Mouse (Mus musculus) brain, embryonic 18.5 days (tissue): ENCODE measurements around the gene Ncor1.
"Not testable (repeated sequence)": the region's sequence is repeated elsewhere in the genome, so short reads cannot be mapped to it uniquely, and the experiment has no call there.

Source experiments
- DNase-seq: peaks from one replicate; pipeline ENCODE4 v3.0.0-alpha.2; 2012; ENCODE audit warnings: low read depth, low spot score

Gene Ncor1

DNA sequence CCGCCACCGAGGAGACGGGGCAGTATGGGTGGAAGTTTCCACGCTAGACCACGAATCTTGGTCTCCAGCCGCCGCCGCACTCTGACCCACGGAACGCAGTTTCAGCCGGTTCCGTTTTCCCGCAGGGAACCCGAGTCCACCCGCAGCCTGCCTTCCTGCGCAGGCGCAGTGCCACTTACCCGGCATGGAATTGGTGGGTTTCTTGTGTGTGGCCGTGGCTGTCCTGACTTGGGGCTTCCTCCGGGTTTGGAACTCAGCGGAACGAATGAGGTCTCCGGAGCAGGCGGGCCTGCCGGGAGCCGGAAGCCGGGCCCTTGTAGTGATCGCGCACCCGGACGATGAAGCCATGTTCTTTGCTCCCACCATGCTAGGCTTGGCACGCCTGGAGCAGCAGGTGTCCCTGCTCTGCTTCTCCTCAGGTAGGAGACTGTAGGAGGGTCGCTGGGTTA lies at the start of gene Ncor1, which contains the start of gene Pigl:
Gene Ncor1, minus strand, starts transcription at position 266 of the 449 bp plus-strand sequence.
Gene Pigl, plus strand, starts transcription at position 185 of the 449 bp plus-strand sequence.
- DNase-seq, result peak; percentile 66

DNA sequence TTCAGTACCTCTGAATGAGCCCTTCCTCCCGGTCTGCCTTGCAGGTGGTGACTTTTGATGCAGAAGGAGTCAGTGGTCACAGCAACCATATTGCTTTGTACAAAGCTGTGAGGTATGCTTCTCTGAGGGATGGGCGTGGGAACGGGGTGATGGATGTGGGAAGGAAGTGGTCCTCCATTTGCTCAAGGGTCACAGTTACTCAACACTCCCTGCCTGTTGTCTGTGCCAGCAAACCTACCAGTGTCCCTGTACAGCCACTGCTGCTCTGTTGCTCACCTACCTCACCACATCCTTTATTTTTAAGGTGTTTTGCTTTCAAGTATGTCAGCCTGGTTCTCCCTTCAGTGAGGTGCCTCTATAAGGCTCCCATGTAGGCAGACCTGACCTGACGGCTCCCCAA lies 49.3 kb upstream of the Ncor1 start:
- DNase-seq, result no peak

DNA sequence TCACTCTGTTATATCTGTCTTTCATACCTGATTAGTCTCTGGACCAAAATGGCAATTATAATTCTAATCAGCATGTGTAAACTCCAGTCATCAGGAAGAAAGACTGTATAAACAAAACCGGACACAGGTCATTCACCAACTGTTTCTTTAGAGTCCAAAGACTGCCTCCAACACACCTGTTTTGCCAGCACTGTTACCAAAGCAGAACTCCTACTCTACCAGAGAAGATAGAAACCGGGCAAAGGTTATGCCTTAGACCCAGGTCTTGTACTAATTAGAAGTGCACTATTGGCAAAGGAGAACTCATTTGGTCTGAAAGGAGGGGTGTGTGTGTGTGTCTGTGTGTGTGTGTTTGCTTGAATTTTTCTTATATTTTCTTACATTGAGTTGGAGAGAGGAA lies 42.2 kb upstream of the Ncor1 start:
- DNase-seq, result no peak

DNA sequence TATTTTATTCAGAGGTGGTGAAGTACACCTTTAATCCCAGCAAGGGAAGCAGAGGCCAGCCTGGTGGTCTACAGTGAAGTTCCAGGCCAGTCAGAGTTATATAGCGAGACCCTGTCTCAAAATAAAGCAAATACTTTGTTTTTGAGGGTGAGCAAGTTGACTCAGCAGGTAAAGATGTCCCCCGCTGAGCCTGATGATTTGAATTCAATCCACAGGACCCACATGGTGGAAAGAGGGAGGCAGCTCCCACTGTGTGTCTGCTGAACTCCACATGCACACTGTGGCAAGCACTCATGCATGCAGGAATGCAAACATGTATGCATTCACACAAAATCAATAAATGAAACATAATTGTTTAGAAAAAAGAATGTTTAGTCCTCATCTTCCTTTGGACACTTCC lies 40.5 kb upstream of the Ncor1 start:
- no peak for DNase-seq

DNA sequence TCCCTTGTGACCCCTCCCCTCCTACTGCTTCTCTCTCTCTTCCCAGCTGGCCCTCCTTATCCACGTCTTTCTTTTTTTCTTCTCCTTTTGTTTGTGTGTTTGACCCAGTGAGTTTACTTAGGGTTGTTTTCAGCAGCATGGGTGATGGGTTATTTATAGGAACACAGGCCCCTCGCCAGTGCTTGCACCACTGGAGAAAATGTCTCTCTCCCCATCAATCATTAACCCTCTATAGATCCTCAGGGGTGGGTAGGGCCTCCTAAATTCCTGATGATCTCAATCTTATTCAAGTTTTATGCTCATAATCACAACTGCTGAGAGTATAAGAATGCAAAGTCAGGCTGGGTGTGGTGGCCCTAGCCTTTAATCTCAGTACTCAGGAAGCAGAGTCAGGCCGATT lies 38.8 kb upstream of the Ncor1 start:
- no peak for DNase-seq

DNA sequence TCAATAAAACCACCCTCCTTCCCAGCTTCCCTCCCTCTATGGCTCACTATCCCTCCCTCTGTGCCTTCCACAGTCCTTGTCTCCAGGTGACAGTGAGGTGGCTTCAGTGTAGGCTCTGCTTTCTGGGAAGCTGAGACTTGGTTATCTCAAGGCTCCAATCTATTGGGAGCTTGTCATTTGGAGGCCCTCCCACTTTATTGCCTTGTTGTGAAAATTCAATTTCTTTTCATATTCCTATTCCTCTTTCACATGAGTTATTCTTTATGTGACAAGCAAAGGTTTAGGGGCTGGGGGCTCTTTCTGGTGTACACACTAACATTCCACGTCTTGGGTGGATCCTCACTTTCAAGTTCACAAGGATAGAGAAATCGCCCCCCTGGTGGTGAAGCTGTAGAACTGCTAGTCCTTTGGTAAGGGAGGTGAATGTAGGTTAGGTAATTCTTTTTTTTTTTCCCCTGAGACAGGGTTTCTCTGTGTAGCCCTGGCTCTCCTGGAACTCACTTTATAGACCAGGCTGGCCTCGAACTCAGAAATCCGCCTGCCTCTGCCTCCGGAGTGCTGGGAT lies 37.9 kb upstream of the Ncor1 start:
- no peak for DNase-seq

DNA sequence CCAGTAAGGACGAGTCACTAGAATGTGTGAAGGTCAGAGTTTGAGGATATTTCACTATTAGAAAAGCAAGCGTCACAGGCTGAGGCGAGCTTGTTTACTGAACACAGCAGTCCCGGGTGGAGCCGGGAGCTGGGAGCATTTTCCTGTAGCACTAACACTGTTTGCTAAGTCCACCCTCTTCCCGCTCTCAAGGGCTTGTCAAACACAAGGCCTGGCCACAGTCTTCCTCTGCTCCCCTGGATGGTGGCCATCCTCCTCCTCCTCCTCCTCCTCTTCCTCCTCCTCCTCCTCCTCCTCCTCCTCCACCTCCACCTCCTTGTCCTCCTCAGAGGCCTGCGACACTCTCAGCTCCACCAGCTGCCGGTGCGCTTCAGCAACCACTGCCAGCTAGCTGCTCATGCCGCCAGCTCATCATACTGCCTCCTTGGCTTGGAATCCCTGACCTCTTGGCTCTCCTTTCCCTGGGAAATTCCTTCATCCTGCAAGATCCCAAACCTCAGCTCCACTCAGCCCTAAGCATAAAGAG lies 37.0 kb upstream of the Ncor1 start:
- DNase-seq, result no peak

DNA sequence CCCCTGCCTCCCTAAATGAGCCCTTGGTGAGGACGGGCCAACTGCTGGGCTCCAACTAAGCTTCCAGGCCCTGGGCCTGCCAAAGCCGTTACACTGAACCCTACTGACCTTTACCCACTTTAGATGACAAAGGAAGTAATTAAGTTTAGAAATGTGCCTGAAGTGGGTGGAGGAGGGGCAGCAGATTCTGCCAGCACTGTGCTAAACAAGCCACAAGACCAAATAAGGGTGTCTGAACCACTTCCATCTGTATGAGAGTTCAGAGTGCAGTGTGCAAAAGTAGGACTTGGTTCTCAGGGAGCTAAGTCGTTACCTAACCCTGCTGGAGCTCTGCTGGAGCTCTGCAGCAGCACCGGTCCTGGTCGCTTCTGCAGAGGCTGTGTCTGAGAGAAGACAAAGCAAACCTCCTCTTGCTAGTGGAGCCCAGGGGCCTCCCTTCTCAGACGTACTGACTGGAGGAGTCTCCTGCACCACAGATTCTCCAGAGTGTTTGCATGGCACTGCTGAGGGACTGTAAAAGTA lies 36.5 kb upstream of the Ncor1 start:
- no peak for DNase-seq

DNA sequence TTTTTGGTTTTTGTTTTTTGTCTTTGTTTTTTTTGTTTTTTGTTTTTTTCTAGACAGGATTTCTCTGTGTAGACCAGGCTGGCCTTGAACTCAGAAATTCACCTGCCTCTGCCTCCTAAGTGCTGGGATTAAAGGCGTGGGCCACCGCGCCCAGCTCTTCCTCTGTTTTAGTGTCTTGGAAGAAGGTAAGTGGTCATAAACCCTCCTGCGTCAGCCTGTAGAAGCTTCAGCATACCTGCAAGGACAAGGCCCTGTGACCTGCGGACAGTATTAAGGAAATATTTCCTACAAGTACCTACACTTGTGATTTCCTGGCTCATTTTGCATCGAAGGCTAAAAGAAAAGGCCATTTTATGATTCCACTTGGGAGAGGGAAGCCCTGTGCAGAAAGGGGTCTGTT lies 35.4 kb upstream of the Ncor1 start:
- no peak for DNase-seq

DNA sequence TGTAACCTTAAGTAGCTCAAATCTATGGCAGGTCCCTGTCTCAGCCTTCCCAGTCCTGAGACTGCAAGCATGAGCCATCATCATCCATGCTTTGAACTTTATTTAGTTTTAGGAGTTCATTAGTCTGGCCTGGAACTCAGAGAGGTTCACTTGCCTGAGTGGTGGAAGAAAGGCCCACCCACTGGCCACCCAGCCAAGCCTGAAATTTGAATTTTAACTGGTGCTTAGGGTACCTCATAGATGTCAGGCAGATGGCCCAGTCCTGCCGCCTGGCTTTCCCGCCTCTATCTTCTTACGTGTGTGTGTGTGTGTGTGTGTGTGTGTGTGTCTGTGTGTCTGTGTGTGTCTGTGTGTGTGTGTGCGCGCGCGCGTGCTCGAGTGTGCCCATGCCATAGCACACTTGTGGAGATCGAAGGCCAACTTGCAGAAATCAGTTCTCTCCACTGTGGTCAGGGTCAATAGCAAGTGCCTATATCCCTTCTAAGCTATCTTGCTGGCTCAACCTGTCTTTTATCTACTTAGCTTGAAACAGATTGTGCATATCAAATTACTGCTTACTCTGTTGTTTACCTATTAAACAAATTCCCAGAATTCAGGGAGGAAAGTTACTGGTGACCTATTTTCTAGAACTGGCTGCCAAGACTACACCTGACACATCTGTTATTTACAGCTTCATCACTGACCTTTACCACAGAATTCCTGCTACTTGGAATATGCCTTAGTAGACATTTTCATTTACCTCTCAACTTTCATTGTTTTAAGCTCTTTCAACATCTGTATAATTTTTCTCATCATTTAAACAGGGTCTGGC lies 29.4 kb upstream of the Ncor1 start:
- DNase-seq, result no peak

DNA sequence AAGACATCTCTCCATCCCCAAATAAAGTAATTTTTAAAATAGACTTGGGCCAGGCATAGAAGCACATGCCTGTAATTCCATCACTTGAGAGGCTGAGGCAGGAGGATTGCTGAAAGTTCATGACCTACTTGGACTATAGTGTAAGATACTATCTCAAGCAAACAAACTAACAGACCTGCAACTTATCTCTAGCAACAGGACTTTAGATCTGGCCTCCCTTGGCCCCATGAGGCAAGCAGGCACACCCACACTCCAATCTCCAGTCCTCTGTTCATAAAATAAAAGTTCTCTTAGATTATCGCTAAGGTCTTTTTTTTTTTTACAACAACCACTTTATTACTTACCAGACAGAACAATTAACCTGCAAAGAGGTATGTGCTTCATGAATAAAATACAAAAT lies 28.6 kb upstream of the Ncor1 start:
- DNase-seq, result no peak

DNA sequence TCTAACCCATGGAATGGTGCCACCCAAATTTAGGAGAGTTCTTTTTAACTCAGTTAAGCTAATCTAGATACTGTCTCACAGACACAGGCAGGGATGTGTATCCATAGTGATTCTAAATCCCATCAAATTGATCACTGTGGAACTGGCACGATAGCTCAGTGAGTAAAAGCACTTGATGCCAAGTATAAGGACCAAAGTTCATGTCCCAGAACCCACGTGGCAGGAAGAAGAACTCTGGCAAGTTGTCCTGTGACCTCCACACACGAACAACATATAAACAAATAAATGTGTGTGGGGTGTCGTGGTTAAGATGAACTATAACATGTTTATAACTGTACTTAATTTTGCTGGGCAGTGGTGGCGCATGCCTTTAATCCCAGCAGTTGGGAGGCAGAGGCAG lies 21.2 kb upstream of the Ncor1 start:
- no peak for DNase-seq

DNA sequence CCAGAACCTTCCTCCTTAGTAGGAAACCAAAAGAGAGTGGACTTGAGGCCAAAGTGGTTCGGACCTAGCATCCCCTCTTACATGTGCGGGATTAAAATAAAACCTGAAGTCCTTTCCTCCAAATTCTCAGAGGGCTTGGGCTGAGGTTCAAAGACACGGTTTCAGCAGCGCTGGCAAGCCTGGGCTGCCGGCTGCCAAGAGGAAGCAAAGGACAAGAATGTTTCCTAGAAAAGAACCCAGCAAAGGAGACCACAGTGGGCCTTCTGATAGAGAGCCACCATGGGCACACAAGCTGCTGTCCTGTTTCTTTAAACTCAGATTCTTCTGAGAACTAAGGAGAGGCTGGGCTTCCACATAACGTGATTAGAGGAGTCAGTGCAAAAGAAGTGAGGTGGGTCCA lies 20.6 kb upstream of the Ncor1 start:
- DNase-seq, result no peak

DNA sequence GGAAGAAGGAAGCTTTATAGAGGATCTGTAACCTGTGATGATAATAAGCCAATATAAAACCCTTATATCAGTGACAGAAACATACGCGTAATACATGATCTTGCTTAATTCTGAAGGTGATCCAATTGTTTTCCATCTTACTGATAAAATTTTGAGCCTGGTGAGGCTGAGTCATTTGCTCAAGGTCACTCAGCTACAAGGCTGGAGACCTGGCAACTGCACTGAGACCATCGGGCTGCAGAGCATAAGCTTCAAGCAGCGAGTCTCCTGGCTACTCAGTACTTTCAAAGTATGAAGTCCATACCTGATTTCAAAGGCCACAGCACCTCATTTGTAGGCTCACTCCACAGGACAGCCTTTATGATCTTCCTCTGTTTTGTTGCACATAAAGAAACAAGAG lies 17.8 kb upstream of the Ncor1 start:
- no peak for DNase-seq

DNA sequence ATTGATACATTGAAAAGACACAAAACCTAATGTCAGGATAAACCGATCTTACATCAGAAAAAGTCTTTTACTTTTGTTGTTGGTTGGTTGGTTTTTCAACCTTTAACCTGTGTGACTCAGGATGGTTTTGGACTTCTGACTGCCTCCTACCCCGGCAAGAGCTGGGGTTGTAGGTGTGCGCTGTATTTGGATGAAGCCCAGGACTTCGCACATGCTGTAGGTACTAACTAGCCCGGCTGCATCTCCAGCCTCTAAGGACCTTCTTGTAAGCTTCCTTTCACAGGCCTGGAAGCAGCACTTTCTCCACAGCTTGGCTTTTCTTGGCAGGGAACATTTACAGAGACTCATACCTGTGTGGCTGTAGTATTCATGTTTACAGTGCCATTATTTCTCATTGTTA lies 15.2 kb upstream of the Ncor1 start:
- no peak for DNase-seq

DNA sequence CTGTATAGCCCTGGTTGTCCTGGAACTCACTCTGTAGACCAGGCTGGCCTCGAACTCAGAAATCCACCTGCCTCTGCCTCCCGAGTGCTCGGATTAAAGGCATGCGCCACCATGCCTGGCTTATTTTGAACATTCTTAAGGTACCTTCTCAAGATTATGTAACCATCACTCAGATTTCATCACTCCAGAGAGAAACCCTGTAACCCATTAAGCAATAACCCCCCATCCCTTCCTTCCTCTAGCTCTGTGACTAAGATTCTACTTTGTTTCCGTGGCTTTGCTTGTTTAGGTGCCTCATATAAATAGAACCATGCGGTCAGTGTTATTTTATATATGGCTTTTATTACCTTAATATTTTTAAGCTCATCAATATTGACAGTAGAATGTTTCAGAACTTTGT lies 12.1 kb upstream of the Ncor1 start:
- DNase-seq, result no peak

DNA sequence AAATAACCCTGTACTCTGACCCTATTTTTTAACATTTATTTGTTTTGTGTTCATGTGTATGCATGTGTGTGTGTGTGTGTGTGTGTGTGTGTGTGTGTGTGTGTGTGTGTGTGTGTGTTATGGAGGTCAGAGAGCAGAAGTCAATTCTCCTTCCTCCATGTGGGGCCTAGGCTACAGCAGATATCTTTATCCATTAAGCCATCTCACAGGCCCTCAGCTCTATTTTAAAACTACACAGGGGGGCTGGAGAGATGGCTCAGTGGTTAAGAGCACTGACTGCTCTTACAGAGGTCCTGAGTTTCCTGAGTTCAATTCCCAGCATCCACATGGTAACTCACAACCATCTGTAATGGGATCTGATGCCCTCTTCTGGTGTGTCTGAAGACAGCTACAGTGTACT lies 8.9 kb upstream of the Ncor1 start:
- DNase-seq, result not testable (repeated sequence)

DNA sequence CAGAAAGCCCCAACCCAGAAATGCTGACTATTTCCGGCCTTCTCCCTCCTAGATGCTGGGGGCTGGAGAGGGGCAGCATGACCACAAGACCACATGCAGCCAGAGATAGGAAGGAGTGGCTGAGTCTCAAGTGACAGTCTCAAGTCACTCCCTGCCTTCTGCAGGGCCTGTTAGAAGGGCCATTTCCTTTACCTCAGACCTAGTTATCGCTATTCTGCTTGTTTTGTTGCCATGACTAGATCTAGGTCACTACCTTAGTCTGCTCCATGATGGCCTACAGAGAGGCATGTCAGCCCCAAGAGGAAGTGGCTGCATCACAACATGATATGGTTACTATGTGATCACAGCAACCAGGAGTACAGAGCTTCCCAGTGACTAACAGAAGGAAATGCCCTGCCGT lies 8.2 kb upstream of the Ncor1 start:
- DNase-seq, result no peak

DNA sequence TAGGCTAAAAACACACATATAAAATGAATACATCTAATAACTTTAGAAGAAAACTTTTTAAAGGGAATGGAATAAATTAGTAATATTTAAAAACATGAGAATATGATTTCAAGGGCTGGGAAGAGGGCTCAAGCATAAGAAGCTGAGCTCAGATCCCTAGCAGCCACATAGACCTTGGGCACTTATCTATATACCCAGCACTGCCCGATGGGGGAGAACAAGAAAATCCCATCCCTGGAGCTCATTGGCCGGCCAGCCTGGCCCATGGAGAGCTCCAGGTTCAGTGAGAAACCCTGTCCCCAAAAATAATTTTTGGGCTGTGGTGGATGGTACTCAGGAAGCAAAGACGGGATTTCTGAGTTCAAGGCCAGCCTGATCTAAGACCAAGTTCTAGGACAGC lies 7.5 kb upstream of the Ncor1 start:
- DNase-seq, result no peak

DNA sequence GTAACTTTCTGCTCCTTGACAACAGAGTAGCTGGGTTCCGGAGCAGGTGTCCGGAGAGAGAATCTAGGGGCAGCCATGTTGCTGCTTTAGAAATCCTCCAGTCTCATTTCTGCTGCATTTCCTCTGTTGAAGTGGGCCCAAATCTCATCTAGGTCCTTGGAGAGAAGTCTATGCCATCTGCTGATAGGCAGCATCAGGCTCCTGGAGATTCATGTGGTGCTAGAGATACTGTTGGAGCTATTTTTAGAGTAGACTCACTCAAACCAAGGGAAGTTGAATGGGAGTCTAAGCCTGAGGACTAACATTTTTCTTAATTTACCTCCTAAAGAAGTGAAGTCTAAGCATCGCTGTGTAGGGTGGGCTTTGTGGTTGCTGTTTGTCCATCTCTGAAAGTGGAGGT lies 6.4 kb upstream of the Ncor1 start:
- no peak for DNase-seq

DNA sequence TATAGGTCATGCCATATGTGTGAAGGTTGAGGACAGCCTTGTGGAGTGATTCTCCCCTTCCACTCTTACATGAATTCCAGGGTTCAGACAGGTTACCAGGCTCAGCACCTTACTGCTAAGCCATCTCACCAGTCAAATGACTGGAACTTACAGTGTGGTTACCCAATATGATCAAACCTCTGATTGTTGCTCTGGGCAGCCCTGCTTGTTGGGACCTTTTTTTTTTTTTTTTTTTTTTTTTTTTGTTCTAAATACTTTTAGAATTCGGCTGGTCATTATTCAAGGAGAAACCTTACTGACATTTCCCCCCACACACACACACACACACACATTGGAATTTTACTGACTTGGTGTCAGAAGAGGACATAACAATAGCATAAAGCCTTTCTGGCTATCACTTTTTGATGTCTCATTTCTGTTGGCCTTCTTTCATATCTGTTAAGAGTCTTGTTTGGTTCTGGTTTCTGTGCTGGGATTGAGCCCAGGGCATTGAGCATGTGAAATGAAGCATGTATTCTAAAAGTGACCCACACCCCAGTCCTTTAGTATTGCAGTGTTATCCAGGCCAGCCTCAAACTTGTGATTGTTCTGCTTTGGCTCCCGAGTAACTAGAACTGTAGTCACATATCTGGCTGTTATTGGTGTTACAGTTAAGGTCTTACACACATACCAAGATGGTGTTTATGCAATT lies 5.0 kb upstream of the Ncor1 start:
- no peak for DNase-seq

DNA sequence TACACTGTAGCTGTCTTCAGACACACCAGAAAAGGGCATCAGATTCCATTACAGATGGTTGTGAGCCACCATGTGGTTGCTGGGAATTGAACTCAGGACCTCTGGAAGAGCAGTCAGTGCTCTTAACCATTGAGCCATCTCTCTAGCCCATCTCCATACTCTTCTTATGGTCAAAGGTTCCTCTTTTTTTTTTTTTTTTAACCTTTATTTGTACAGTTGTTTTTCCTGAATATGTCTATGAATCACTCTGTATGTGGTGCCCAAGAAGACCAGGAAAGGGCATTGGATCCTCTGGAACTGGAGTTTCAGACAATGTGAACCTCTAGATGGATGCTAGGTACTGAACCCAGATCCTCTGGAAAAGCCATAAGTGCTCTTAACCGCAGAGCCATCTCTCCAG lies 4.2 kb upstream of the Ncor1 start:
- DNase-seq, result not testable (repeated sequence)
